Mouse (Mus musculus): Measurements from ENCODE around the gene Ccdc151.

Ccdc151 gene

GRCm38 (mm10) chr9:21996178-21996867 is 6.1 kb downstream of the Ccdc151 start:
- no peak for DNase-seq (ENCODE audit: extremely low spot score)

GRCm38 (mm10) chr9:21992227-21992626 is 10.2 kb downstream of the Ccdc151 start:
- no peak for DNase-seq (ENCODE audit: extremely low spot score)

- DNase-seq (ENCODE audit: extremely low spot score), result peak; percentile 64
Observed at GRCm38 (mm10) chr9:21989230-21990110, 13.0 kb downstream of the Ccdc151 start, which contains the start of gene Rgl3. Gene Rgl3, minus strand, starts transcription at chr9:21989446.

GRCm38 (mm10) chr9:21988421-21989101 is 13.9 kb downstream of the Ccdc151 start:
- DNase-seq (ENCODE audit: extremely low spot score), result peak; percentile 41

GRCm38 (mm10) chr9:21987592-21988342 is 14.7 kb downstream of the Ccdc151 start:
- no peak for DNase-seq (ENCODE audit: extremely low spot score)

GRCm38 (mm10) chr9:21983911-21984310 is 18.5 kb downstream of the Ccdc151 start:
- DNase-seq (ENCODE audit: extremely low spot score), result no peak

- no peak for DNase-seq (ENCODE audit: extremely low spot score)
Observed at GRCm38 (mm10) chr9:21978398-21979128, 23.9 kb downstream of the Ccdc151 start.

GRCm38 (mm10) chr9:21977972-21978371 is 24.5 kb downstream of the Ccdc151 start:
- no peak for DNase-seq (ENCODE audit: extremely low spot score)

GRCm38 (mm10) chr9:21977331-21977730 is 25.1 kb downstream of the Ccdc151 start:
- DNase-seq (ENCODE audit: extremely low spot score), result no peak

GRCm38 (mm10) chr9:21976626-21977175 is 25.7 kb downstream of the Ccdc151 start:
- no peak for DNase-seq (ENCODE audit: extremely low spot score)

- DNase-seq (ENCODE audit: extremely low spot score), result no peak
Observed at GRCm38 (mm10) chr9:21969304-21969703, 33.1 kb downstream of the Ccdc151 start.

GRCm38 (mm10) chr9:21968883-21969282 is 33.6 kb downstream of the Ccdc151 start:
- DNase-seq (ENCODE audit: extremely low spot score), result no peak

- DNase-seq (ENCODE audit: extremely low spot score), result peak; percentile 48
Observed at GRCm38 (mm10) chr9:21963417-21963816, 39.0 kb downstream of the Ccdc151 start, which contains the start of gene Epor. Gene Epor, minus strand, starts transcription at chr9:21963506.

GRCm38 (mm10) chr9:21962416-21963059 is 39.9 kb downstream of the Ccdc151 start:
- DNase-seq (ENCODE audit: extremely low spot score), result peak; percentile 80

- DNase-seq (ENCODE audit: extremely low spot score), result no peak
Observed at GRCm38 (mm10) chr9:21962010-21962409, 40.4 kb downstream of the Ccdc151 start.

- no peak for DNase-seq (ENCODE audit: extremely low spot score)
Observed at GRCm38 (mm10) chr9:21961366-21961980, 41.0 kb downstream of the Ccdc151 start.

- DNase-seq (ENCODE audit: extremely low spot score), result peak; percentile 26
Observed at GRCm38 (mm10) chr9:21960558-21961208, 41.8 kb downstream of the Ccdc151 start.

GRCm38 (mm10) chr9:21960135-21960534 is 42.3 kb downstream of the Ccdc151 start:
- no peak for DNase-seq (ENCODE audit: extremely low spot score)

- DNase-seq (ENCODE audit: extremely low spot score), result no peak
Observed at GRCm38 (mm10) chr9:21959244-21959643, 43.2 kb downstream of the Ccdc151 start.

Data from embryo, embryonic 9.5 days (tissue).